Mouse (Mus musculus): Measurements from ENCODE around the gene Chchd10. TPM values are rescaled to one million over a fixed set of nuclear protein-coding genes. Genes with fewer than 3 reads are reported as not detected.

The Chchd10 gene
- 55.2 TPM for polyA plus RNA-seq (2014; fragmentation: Illumina TruSeq; extraction: RNeasy Lipid Tissue Mini Kit (QIAGEN cat#74804); ENCODE audit: low read depth, low replicate concordance)

GRCm38 (mm10) chr10:75932891-75933290, at the start of gene Chchd10:
Gene Chchd10, plus strand, starts transcription at chr10:75933130.

DNA sequence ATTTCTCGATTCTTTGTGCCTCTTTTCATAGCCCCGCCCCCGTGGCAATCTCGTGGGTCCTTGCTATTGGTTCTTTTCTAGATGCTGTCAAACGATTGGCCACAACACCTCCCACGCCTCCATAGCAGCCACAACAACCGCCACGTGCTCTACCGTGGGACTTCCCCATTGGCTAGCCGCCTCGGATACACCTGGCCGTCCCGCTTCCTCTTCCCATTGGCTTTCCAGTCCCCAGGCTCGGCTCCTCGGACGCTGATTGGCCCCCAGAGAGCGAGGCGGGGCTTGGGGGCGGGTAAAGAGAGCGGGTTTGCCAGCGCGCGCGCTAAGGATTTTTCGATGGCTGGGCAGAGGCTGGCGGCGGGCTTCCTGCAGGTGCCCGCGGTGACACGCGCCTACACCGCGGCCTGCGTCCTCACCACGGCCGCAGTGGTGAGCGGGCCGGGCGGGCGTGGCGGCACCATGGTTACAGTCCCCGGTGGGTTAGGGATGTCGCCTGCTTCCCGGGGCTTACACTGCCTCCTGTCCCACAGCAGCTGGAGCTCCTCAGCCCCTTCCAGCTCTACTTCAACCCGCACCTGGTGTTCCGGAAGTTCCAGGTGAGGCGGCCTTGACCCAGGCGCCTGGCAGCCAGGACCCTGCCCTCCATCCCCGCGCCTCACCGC, 39.7 kb upstream of the Chchd10 start, which contains the start of gene Derl3:
Gene Derl3 (plus strand): TSS at position 325 of the 662 bp plus-strand sequence.

DNA sequence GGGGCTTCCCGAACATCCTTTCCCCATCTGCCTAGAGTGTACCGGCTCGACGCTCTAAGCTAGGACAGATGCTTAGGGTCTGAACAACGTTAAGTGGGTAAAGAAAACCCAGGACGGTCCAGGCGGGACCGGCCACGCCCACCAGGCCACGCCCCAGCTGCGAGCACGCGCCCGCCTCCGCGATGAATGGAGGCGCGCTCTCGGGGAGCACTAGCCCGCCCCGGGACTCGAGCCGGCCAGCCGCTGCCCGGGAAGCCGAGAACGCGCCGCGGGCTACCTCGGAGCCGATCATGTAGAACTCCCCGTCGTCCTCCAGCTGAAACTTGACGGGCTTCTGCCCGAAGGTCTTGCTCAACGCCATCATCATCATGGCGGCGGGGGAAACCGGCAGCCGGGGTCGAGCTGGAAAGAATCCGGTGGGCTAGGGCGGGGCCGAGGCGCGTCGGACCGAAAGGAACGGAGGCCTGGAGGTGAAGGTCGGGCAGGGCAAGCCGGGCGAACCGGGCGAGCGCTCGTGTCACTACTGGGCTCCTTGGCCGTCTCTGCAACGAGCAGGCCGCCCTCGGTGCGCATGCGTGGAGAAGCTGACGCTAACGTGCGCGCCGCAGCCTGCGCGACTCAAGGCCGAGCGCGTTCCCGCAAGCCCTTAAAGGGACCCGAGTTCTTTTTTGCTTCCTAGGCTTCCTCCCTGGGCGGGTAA, 11.8 kb upstream of the Chchd10 start, which contains the start of gene Smarcb1:
Gene Smarcb1 (minus strand): TSS at position 592 of the 700 bp plus-strand sequence.

GRCm38 (mm10) chr10:75935680-75936541, 3.0 kb downstream of the Chchd10 start, which contains the start of gene Mmp11:
Gene Mmp11, minus strand, starts transcription at chr10:75936496.

GRCm38 (mm10) chr10:75940520-75940919, 7.6 kb downstream of the Chchd10 start, which contains the start of gene Gm867:
Gene Gm867, minus strand, starts transcription at chr10:75940672.

DNA sequence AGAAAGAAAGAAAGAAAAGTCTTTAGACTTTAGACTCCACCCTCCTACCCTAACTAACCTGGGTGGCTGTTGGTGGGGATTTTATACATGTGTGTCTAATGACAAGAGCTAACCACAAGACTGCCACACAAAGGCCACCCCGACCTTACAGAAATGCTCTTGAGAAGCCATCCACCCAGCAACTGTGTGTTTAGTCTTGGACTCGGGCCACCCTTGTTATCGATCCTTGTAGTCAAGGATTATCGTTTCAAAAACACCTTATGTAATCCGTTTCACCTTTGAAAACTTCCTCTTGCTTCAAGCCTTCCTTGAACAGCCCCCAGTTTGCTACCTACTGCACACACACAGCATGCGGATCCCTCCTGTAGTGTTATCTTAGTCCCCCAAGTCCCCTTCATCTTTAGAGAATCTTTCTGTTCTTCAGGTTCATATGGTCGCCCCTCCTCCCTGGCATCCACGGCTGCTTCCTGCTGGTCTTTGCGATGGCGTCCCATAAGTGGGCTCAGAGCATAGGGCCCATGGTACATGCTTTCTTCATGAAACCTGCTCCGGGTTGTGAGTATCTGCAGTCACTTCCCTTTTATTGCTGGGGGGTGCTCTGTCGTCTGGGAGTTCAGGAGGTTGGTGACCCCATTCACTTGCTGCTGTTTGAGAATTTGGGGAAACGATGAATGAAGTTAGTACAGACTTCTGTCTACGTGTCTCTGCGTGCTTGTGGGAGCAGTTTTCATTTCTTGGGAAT, 10.0 kb downstream of the Chchd10 start, which contains the start of gene Vpreb3:
Gene Vpreb3 (plus strand): TSS at position 322 of the 742 bp plus-strand sequence.

GRCm38 (mm10) chr10:75954381-75954811, 21.5 kb downstream of the Chchd10 start, which contains the start of gene Gm5134:
Gene Gm5134, plus strand, starts transcription at chr10:75954514.

Other genes starting within 250 kb of the Chchd10 start
- 5.2 TPM for gene Cabin1, start 168.8 kb upstream of the Chchd10 start, polyA plus RNA-seq (2014; fragmentation: Illumina TruSeq; extraction: RNeasy Lipid Tissue Mini Kit (QIAGEN cat#74804); ENCODE audit: low read depth, low replicate concordance)
- 13.3 TPM for gene Ddt, start 159.7 kb upstream of the Chchd10 start, polyA plus RNA-seq (2014; fragmentation: Illumina TruSeq; extraction: RNeasy Lipid Tissue Mini Kit (QIAGEN cat#74804); ENCODE audit: low read depth, low replicate concordance)
- gene Gm20441, start 152.2 kb upstream of the Chchd10 start, polyA plus RNA-seq (2014; fragmentation: Illumina TruSeq; extraction: RNeasy Lipid Tissue Mini Kit (QIAGEN cat#74804); ENCODE audit: low read depth, low replicate concordance): not detected
- 38.1 TPM for gene Gstt3, start 151.7 kb upstream of the Chchd10 start, polyA plus RNA-seq (2014; fragmentation: Illumina TruSeq; extraction: RNeasy Lipid Tissue Mini Kit (QIAGEN cat#74804); ENCODE audit: low read depth, low replicate concordance)
- 18.6 TPM for gene Gstt1, start 134.5 kb upstream of the Chchd10 start, polyA plus RNA-seq (2014; fragmentation: Illumina TruSeq; extraction: RNeasy Lipid Tissue Mini Kit (QIAGEN cat#74804); ENCODE audit: low read depth, low replicate concordance)
- gene Gstt4, start 110.6 kb upstream of the Chchd10 start, polyA plus RNA-seq (2014; fragmentation: Illumina TruSeq; extraction: RNeasy Lipid Tissue Mini Kit (QIAGEN cat#74804); ENCODE audit: low read depth, low replicate concordance): not detected
- gene Gstt2, start 95.7 kb upstream of the Chchd10 start, polyA plus RNA-seq (2014; fragmentation: Illumina TruSeq; extraction: RNeasy Lipid Tissue Mini Kit (QIAGEN cat#74804); ENCODE audit: low read depth, low replicate concordance): 16.4 TPM
- gene Mif, start 72.9 kb upstream of the Chchd10 start, polyA plus RNA-seq (2014; fragmentation: Illumina TruSeq; extraction: RNeasy Lipid Tissue Mini Kit (QIAGEN cat#74804); ENCODE audit: low read depth, low replicate concordance): 1.9 TPM
- gene Derl3, start 39.7 kb upstream of the Chchd10 start, polyA plus RNA-seq (2014; fragmentation: Illumina TruSeq; extraction: RNeasy Lipid Tissue Mini Kit (QIAGEN cat#74804); ENCODE audit: low read depth, low replicate concordance): not detected
- 10.3 TPM for gene Smarcb1, start 11.5 kb upstream of the Chchd10 start, polyA plus RNA-seq (2014; fragmentation: Illumina TruSeq; extraction: RNeasy Lipid Tissue Mini Kit (QIAGEN cat#74804); ENCODE audit: low read depth, low replicate concordance)
- gene Mmp11, start 3.4 kb downstream of the Chchd10 start, polyA plus RNA-seq (2014; fragmentation: Illumina TruSeq; extraction: RNeasy Lipid Tissue Mini Kit (QIAGEN cat#74804); ENCODE audit: low read depth, low replicate concordance): 1.3 TPM
- 0.36 TPM for gene Gm867, start 7.5 kb downstream of the Chchd10 start, polyA plus RNA-seq (2014; fragmentation: Illumina TruSeq; extraction: RNeasy Lipid Tissue Mini Kit (QIAGEN cat#74804); ENCODE audit: low read depth, low replicate concordance)
- gene Vpreb3, start 9.9 kb downstream of the Chchd10 start, polyA plus RNA-seq (2014; fragmentation: Illumina TruSeq; extraction: RNeasy Lipid Tissue Mini Kit (QIAGEN cat#74804); ENCODE audit: low read depth, low replicate concordance): not detected
- gene Gm5134, start 21.4 kb downstream of the Chchd10 start, polyA plus RNA-seq (2014; fragmentation: Illumina TruSeq; extraction: RNeasy Lipid Tissue Mini Kit (QIAGEN cat#74804); ENCODE audit: low read depth, low replicate concordance): not detected
- gene Zfp280b, start 99.5 kb downstream of the Chchd10 start, polyA plus RNA-seq (2014; fragmentation: Illumina TruSeq; extraction: RNeasy Lipid Tissue Mini Kit (QIAGEN cat#74804); ENCODE audit: low read depth, low replicate concordance): 5.3 TPM
- not detected for gene Slc5a4b, start 177.8 kb downstream of the Chchd10 start, polyA plus RNA-seq (2014; fragmentation: Illumina TruSeq; extraction: RNeasy Lipid Tissue Mini Kit (QIAGEN cat#74804); ENCODE audit: low read depth, low replicate concordance)
- gene Slc5a4a, start 214.3 kb downstream of the Chchd10 start, polyA plus RNA-seq (2014; fragmentation: Illumina TruSeq; extraction: RNeasy Lipid Tissue Mini Kit (QIAGEN cat#74804); ENCODE audit: low read depth, low replicate concordance): not detected

Data from kidney, adult 10 weeks (tissue).